9 mouse cellular contexts compared by ENCODE assay signal in genomic region chr2:102450761-102451670, GRCm38 (mm10). TPM values are rescaled to one million over a fixed set of nuclear protein-coding genes. Genes with fewer than 3 reads are reported as not detected.
DNase-seq lines count a peak whose midpoint lies in the region; ATAC-seq and TF ChIP-seq lines count a peak whose summit lies in the region.
"Had no signal": no experiment of that assay in that cellular context is flagged by ENCODE, and none has a peak within 500 bp of the region (broad histone marks: within the 10 kb centered on the region; RNA-seq: fewer than 3 reads in every experiment).

No protein-coding gene starts in this region.

- TF ChIP-seq EP300 in heart, adult 2 months (IDR thresholded peaks at IDR 0.05; ENCODE audit: insufficient read depth, low read depth, low read length): no peak

- no peaks in the 10 kb centered on the region for H3K79me2 ChIP-seq in heart, adult 2 months (replicated peaks; ENCODE audit: control insufficient read depth, insufficient read depth, low read length)

- peak; percentile 37 for TF ChIP-seq CTCF in heart, adult 2 months (IDR thresholded peaks at IDR 0.05)
- TF ChIP-seq CTCF in kidney, adult 2 months (conservative IDR thresholded peaks at IDR 0.05; ENCODE audit: insufficient read depth, insufficient read length, low read depth, low read length): no peak

- H3K9ac ChIP-seq in heart, adult 2 months (ENCODE audit: low read depth, low read length): peak overlapping the region; percentile 48
- peak overlapping the region; percentile 60 for H3K9ac ChIP-seq in limb, embryonic 15.5 days

- TF ChIP-seq POLR2A in heart, adult 2 months (IDR thresholded peaks at IDR 0.05; ENCODE audit: insufficient read depth, low read depth, low read length): no peak
- TF ChIP-seq POLR2A in kidney, adult 2 months (IDR thresholded peaks at IDR 0.05; ENCODE audit: low read depth, low read length): no peak

- WGBS in heart, adult 2 months: under 1% methylated on average over 108 of the region's 109 CpGs
- WGBS in kidney, adult 2 months: under 1% methylated on average over 106 of the region's 109 CpGs
- WGBS in limb, embryonic 15.5 days: under 1% methylated on average over 100 of the region's 109 CpGs

- H3K4me3 ChIP-seq in megakaryocyte, embryonic 14.5 days (replicated peaks): peak overlapping the region; percentile 91
- H3K4me3 ChIP-seq in heart, adult 2 months: peak overlapping the region; percentile 60
- H3K4me3 ChIP-seq in kidney, adult 2 months (ENCODE audit: insufficient read depth, low read depth, low read length): peak overlapping the region; percentile 55
- H3K4me3 ChIP-seq in limb, embryonic 15.5 days: peak overlapping the region; percentile 62

- no peaks in the 10 kb centered on the region for H3K36me3 ChIP-seq in megakaryocyte, embryonic 14.5 days (replicated peaks; ENCODE audit: low read length)
- no peaks in the 10 kb centered on the region for H3K36me3 ChIP-seq in heart, adult 2 months (ENCODE audit: control insufficient read depth, insufficient read depth, low read length)
- H3K36me3 ChIP-seq in kidney, adult 2 months (ENCODE audit: control insufficient read depth, insufficient read depth, low read length): no peaks in the 10 kb centered on the region
- H3K36me3 ChIP-seq in limb, embryonic 15.5 days: no peaks in the 10 kb centered on the region

- H3K4me2 ChIP-seq in limb, embryonic 15.5 days: peak overlapping the region; percentile 91

- H3K4me1 ChIP-seq in megakaryocyte, embryonic 14.5 days: peaks cover 29% of the 10 kb centered on the region
- peaks cover 1% of the 10 kb centered on the region; the same call in 1 of the 2 replicates for H3K4me1 ChIP-seq in heart, adult 2 months (ENCODE audit: control insufficient read depth, insufficient read depth, low read length)
- peaks cover 7% of the 10 kb centered on the region; the same call in 1 of the 2 replicates for H3K4me1 ChIP-seq in kidney, adult 2 months (ENCODE audit: control insufficient read depth, insufficient read depth, low read length)
- peaks cover 40% of the 10 kb centered on the region for H3K4me1 ChIP-seq in limb, embryonic 15.5 days

- no peak overlapping the region for H3K27ac ChIP-seq in heart, adult 2 months
- H3K27ac ChIP-seq in kidney, adult 2 months (ENCODE audit: insufficient read depth, low read depth, low read length): no peak overlapping the region
- H3K27ac ChIP-seq in limb, embryonic 15.5 days: peak overlapping the region; percentile 88

- no peaks in the 10 kb centered on the region for H3K9me3 ChIP-seq in megakaryocyte, embryonic 14.5 days
- no peaks in the 10 kb centered on the region for H3K9me3 ChIP-seq in limb, embryonic 15.5 days

- no peak for ATAC-seq in megakaryocyte, adult 5-6 weeks (ENCODE audit: poor library complexity, severe bottlenecking)
- peak; percentile 28; the same call in 1 of the 2 replicates for ATAC-seq in limb, embryonic 15.5 days (ENCODE audit: insufficient number of reproducible peaks, low FRiP score, low TSS enrichment, low read depth)

- H3K27me3 ChIP-seq in megakaryocyte, embryonic 14.5 days (replicated peaks): peaks cover 88% of the 10 kb centered on the region
- peaks cover 7% of the 10 kb centered on the region for H3K27me3 ChIP-seq in heart, adult 2 months (ENCODE audit: control insufficient read depth, insufficient read depth, low read length)
- no peaks in the 10 kb centered on the region for H3K27me3 ChIP-seq in kidney, adult 2 months (replicated peaks; ENCODE audit: control insufficient read depth, insufficient read depth, low read length)
- H3K27me3 ChIP-seq in limb, embryonic 15.5 days: no peaks in the 10 kb centered on the region

- intact Hi-C loops in heart, adult 2 months (cut with DNase I): loop anchor here (5.0 to 10.0 kb wide), 4 partner anchors 164 to 746 kb away; partner anchors contain the start of gene Ldlrad3

- DNase-seq in embryo, embryonic 9.5 days (ENCODE audit: extremely low spot score): peak; percentile 70
- DNase-seq in heart, adult 2 months: peak in 1 of 2 experiments; percentile 59
- peak; percentile 64 for DNase-seq in kidney, adult 2 months
- DNase-seq in neural tube, embryonic 10.5 days (ENCODE audit: extremely low spot score, low spot score): peak; percentile 88
- DNase-seq in testis, postnatal 14 days (ENCODE audit: low spot score): peak; percentile 54

RNA-seq across cellular contexts. Expression of gene Fjx1, which starts 1.3 kb away (rescaled TPM):
- 0.16 TPM in 1 of 2 replicates, not detected in the other for polyA plus RNA-seq in megakaryocyte, embryonic 14.5 days (2012; ENCODE audit: insufficient read depth, low replicate concordance)
- not detected in 2 replicates for total RNA-seq in megakaryocyte, adult 5-6 weeks (2015)
- not detected in 2 replicates for total RNA-seq in megakaryocyte, adult 5-6 weeks (2017)
- total RNA-seq in heart, adult 2 months (2021): under 1 TPM; 0.50 to 0.68 TPM
- 0.57 and 0.59 TPM in 2 replicates for polyA plus RNA-seq in heart, adult 2 months (2012; rRNA removed)
- 3.4 and 3.7 TPM in 2 replicates for polyA plus RNA-seq in kidney, adult 2 months (2012; rRNA removed)
- 16.0 and 24.8 TPM in 2 replicates for polyA plus RNA-seq in limb, embryonic 15.5 days (2015; fragmentation: Nextera tagmentation; extraction: Ambion mirVana)
- total RNA-seq: MEL had no signal

RNA-seq across cellular contexts. Expression of gene Trim44, which starts 43.4 kb away (rescaled TPM):
- polyA plus RNA-seq in megakaryocyte, embryonic 14.5 days (2012; ENCODE audit: insufficient read depth, low replicate concordance): 1.2 and 3.5 TPM in 2 replicates
- 17.7 and 18.4 TPM in 2 replicates for total RNA-seq in megakaryocyte, adult 5-6 weeks (2015)
- total RNA-seq in megakaryocyte, adult 5-6 weeks (2017): 21.2 and 24.9 TPM in 2 replicates
- 10 to 100 TPM; 27.7 to 28.8 TPM for total RNA-seq in heart, adult 2 months (2021)
- polyA plus RNA-seq in heart, adult 2 months (2012; rRNA removed): 13.0 and 23.6 TPM in 2 replicates
- 31.2 and 35.6 TPM in 2 replicates for polyA plus RNA-seq in kidney, adult 2 months (2012; rRNA removed)
- 21.8 and 27.7 TPM in 2 replicates for polyA plus RNA-seq in limb, embryonic 15.5 days (2015; fragmentation: Nextera tagmentation; extraction: Ambion mirVana)
